Mouse (Mus musculus): ENCODE measurements around the gene Plch2. TPM values are rescaled to one million over a fixed set of nuclear protein-coding genes. Genes with fewer than 3 reads are reported as not detected.

Gene Plch2
- polyA plus RNA-seq, 1 experiment, result 28.1 TPM

DNA sequence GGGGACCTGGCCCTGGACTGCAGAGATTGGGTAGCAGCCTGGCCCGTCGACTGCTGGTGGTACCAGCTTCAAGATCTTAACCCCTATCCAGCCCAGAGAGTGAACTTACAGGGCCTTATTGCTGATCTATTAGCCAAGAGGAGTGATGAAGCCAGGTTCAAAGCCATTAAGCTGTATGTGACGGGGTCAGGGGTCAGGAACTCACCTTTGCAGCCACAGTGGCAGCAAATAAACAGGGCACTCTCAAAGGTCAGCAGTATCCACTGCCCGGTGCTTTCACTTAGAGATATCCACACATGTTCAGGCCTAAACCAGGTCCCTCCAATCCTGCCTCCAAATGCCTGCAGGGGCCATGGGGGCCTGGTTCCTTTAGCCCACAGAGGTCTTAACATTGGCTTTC is 41.0 kb downstream of the Plch2 start:
- Histone ChIP-seq H3K36me3 (ENCODE audit: control insufficient read depth, insufficient read depth, low read length) (no peaks in the 10 kb centered on the region), H3K27ac (ENCODE audit: insufficient read depth, low read depth, low read length) (no peak overlapping the region)
- 65% methylated on average over 4 of the region's 4 CpGs for WGBS

DNA sequence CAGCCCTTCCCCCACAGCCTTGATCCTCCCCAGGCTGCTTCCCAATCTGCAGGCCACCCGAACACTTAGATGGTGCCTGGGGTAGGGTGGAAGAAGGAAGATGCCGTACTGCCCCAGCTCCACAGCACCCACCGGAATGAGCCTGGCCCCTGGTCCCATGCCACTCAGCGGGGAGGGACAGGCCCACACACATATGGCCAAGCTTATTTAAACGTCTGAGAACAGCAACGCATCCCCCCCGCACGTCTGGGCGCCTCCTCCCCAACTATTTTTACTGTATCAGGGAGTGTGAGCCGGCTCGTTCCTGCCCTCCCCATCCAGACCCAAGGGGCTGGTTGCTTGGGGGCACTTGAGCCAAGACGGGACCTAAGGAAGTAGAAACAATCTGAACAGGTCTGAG is 41.8 kb downstream of the Plch2 start:
- Histone ChIP-seq H3K27me3 (ENCODE audit: control insufficient read depth, insufficient read depth, low read length) (no peaks in the 10 kb centered on the region), H3K27ac (ENCODE audit: insufficient read depth, low read depth, low read length) (no peak overlapping the region), H3K36me3 (ENCODE audit: control insufficient read depth, insufficient read depth, low read length) (no peaks in the 10 kb centered on the region), H3K4me1 (ENCODE audit: control insufficient read depth, insufficient read depth, insufficient read length, low read length) (peaks cover 5% of the 10 kb centered on the region), H3K4me3 (ENCODE audit: low read depth, low read length) (no peak overlapping the region)
- TF ChIP-seq CTCF (IDR thresholded peaks at IDR 0.05; ENCODE audit: extremely low read depth, insufficient read length, insufficient replicate concordance, low read depth, low read length), result no peak
- TF ChIP-seq POLR2A (IDR thresholded peaks at IDR 0.05; ENCODE audit: low read depth, low read length), result no peak
- WGBS, result 80% methylated on average over 12 of the region's 12 CpGs

More for the DNA sequence above, 41.0 kb downstream of the Plch2 start:
- Histone ChIP-seq H3K27me3 (ENCODE audit: control insufficient read depth, insufficient read depth, low read length) (no peaks in the 10 kb centered on the region), H3K4me1 (ENCODE audit: control insufficient read depth, insufficient read depth, insufficient read length, low read length) (peaks cover 5% of the 10 kb centered on the region), H3K4me3 (ENCODE audit: low read depth, low read length) (no peak overlapping the region)
- no peak for TF ChIP-seq CTCF (IDR thresholded peaks at IDR 0.05; ENCODE audit: extremely low read depth, insufficient read length, insufficient replicate concordance, low read depth, low read length)
- TF ChIP-seq POLR2A (IDR thresholded peaks at IDR 0.05; ENCODE audit: low read depth, low read length), result no peak

GRCm38 (mm10) chr4:155014244-155014643 is 42.3 kb downstream of the Plch2 start:
- Histone ChIP-seq H3K27ac (ENCODE audit: insufficient read depth, low read depth, low read length) (no peak overlapping the region), H3K36me3 (ENCODE audit: control insufficient read depth, insufficient read depth, low read length) (no peaks in the 10 kb centered on the region), H3K4me1 (ENCODE audit: control insufficient read depth, insufficient read depth, insufficient read length, low read length) (peaks cover 2% of the 10 kb centered on the region), H3K4me3 (ENCODE audit: low read depth, low read length) (no peak overlapping the region), H3K27me3 (ENCODE audit: control insufficient read depth, insufficient read depth, low read length) (no peaks in the 10 kb centered on the region)
- WGBS, result 76% methylated on average over 14 of the region's 14 CpGs
- TF ChIP-seq CTCF (IDR thresholded peaks at IDR 0.05; ENCODE audit: extremely low read depth, insufficient read length, insufficient replicate concordance, low read depth, low read length) (no peak), POLR2A (IDR thresholded peaks at IDR 0.05; ENCODE audit: low read depth, low read length) (no peak)

GRCm38 (mm10) chr4:155012788-155013187 is 43.8 kb downstream of the Plch2 start:
- 12% methylated on average over 4 of the region's 4 CpGs for WGBS
- no peaks in the 10 kb centered on the region for H3K27me3 ChIP-seq (ENCODE audit: control insufficient read depth, insufficient read depth, low read length)

GRCm38 (mm10) chr4:155012115-155012514 is 44.5 kb downstream of the Plch2 start:
- Histone ChIP-seq H3K4me3 (ENCODE audit: low read depth, low read length) (no peak overlapping the region), H3K27ac (ENCODE audit: insufficient read depth, low read depth, low read length) (no peak overlapping the region), H3K27me3 (ENCODE audit: control insufficient read depth, insufficient read depth, low read length) (no peaks in the 10 kb centered on the region), H3K4me1 (ENCODE audit: control insufficient read depth, insufficient read depth, insufficient read length, low read length) (no peaks in the 10 kb centered on the region; the same call in 1 of the 2 replicates), H3K36me3 (ENCODE audit: control insufficient read depth, insufficient read depth, low read length) (no peaks in the 10 kb centered on the region; the same call in 1 of the 2 replicates)
- TF ChIP-seq POLR2A (IDR thresholded peaks at IDR 0.05; ENCODE audit: low read depth, low read length), result no peak
- TF ChIP-seq CTCF (IDR thresholded peaks at IDR 0.05; ENCODE audit: extremely low read depth, insufficient read length, insufficient replicate concordance, low read depth, low read length), result no peak
- WGBS, result 80% methylated on average over 2 of the region's 2 CpGs

More at GRCm38 (mm10) chr4:155012788-155013187, 43.8 kb downstream of the Plch2 start:
- Histone ChIP-seq H3K36me3 (ENCODE audit: control insufficient read depth, insufficient read depth, low read length) (no peaks in the 10 kb centered on the region; the same call in 1 of the 2 replicates), H3K27ac (ENCODE audit: insufficient read depth, low read depth, low read length) (no peak overlapping the region), H3K4me3 (ENCODE audit: low read depth, low read length) (no peak overlapping the region), H3K4me1 (ENCODE audit: control insufficient read depth, insufficient read depth, insufficient read length, low read length) (no peaks in the 10 kb centered on the region; the same call in 1 of the 2 replicates)
- TF ChIP-seq CTCF (IDR thresholded peaks at IDR 0.05; ENCODE audit: extremely low read depth, insufficient read length, insufficient replicate concordance, low read depth, low read length) (peak; percentile 77), POLR2A (IDR thresholded peaks at IDR 0.05; ENCODE audit: low read depth, low read length) (no peak)

DNA sequence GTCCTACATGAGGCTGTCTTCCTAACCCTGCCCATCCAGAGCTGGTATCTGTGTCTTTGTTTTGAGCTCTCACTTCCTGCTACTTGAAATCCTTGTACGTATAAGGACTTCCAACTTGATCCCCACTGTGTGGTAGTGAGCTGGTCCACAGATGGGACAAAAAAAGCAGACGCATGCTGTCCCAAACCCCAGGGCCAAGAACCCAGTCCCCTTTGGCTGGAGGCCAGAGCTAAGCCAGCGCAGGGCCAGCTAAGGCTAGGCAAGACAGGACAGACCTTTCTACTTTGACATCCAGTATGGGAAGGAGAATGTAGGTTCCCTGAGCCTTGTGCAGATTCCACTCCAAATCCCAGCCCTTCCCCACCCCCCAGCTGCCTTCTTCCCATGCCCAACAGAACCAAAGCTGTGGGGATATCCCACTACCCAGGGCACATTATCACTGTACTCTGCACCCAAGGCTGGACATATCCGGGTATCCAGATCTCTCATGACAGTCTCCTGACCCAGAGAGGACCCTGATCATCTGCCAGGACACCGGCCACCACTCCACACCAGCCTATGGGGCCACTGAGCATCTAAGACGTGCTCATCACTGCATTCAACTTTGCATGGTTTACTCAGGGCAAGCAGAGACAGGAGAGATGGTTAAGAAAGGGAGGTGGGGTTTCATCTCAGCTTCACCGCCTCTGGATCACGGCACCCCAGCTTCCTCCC is 45.1 kb downstream of the Plch2 start:
- no peak overlapping the region for H3K27ac ChIP-seq (ENCODE audit: insufficient read depth, low read depth, low read length)
- H3K4me1 ChIP-seq (ENCODE audit: control insufficient read depth, insufficient read depth, insufficient read length, low read length), result no peaks in the 10 kb centered on the region; the same call in 1 of the 2 replicates
- H3K4me3 ChIP-seq (ENCODE audit: low read depth, low read length), result no peak overlapping the region
- H3K36me3 ChIP-seq (ENCODE audit: control insufficient read depth, insufficient read depth, low read length), result no peaks in the 10 kb centered on the region; the same call in 1 of the 2 replicates
- TF ChIP-seq CTCF (IDR thresholded peaks at IDR 0.05; ENCODE audit: extremely low read depth, insufficient read length, insufficient replicate concordance, low read depth, low read length) (no peak), POLR2A (IDR thresholded peaks at IDR 0.05; ENCODE audit: low read depth, low read length) (no peak)
- no peaks in the 10 kb centered on the region for H3K27me3 ChIP-seq (ENCODE audit: control insufficient read depth, insufficient read depth, low read length)
- WGBS, result 90% methylated on average over 8 of the region's 8 CpGs

DNA sequence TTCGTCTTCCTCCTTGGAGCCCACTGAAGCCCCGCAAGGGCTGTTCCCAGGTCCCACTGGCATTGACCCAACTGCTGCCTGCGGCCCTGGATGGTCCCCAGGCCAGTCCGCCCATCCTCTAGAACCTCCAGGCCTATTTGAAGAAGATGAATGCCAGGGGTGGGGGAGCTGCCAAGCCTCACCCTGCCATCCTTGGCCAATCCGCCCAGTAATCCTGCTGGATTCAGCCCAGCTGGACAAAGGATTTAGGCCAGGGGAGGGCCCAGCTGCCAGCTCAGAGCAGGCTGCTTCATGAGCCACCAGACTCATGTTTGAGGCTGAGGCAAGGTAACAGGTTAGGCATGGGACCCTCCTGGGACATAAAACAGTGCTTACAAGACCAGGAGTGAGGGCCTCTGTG is 45.7 kb downstream of the Plch2 start:
- Histone ChIP-seq H3K27ac (ENCODE audit: insufficient read depth, low read depth, low read length) (no peak overlapping the region), H3K27me3 (ENCODE audit: control insufficient read depth, insufficient read depth, low read length) (no peaks in the 10 kb centered on the region), H3K4me3 (ENCODE audit: low read depth, low read length) (no peak overlapping the region), H3K36me3 (ENCODE audit: control insufficient read depth, insufficient read depth, low read length) (no peaks in the 10 kb centered on the region; the same call in 1 of the 2 replicates), H3K4me1 (ENCODE audit: control insufficient read depth, insufficient read depth, insufficient read length, low read length) (no peaks in the 10 kb centered on the region; the same call in 1 of the 2 replicates)
- TF ChIP-seq POLR2A (IDR thresholded peaks at IDR 0.05; ENCODE audit: low read depth, low read length), result no peak
- no peak for TF ChIP-seq CTCF (IDR thresholded peaks at IDR 0.05; ENCODE audit: extremely low read depth, insufficient read length, insufficient replicate concordance, low read depth, low read length)
- WGBS, result 84% methylated on average over 5 of the region's 5 CpGs
